Mouse (Mus musculus): ENCODE results near the gene Gm20379.

DNA sequence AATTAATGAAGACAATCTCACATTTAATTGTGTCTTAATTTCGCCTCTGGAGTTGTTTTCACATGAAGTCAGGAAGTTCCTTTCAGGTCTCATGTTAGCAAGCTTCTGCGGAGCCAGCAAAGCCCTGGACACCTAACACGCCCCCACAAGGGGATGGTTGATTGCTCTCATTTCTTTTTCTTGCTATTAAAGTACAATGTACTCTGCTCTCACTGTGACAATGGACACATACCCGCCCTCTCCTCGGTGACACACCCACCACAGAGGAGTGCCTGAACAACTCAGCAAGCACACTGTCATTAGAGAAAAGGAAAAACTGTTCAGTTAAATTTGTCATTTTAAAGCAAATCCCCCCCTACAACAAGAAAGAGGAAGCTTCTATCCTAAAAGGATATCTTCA, 40.6 kb downstream of the Gm20379 start:
- TF ChIP-seq GATA1 (IDR thresholded peaks at IDR 0.05; ENCODE audit: borderline replicate concordance, low read length) (no peak), CTCF (IDR thresholded peaks at IDR 0.05; ENCODE audit: low read depth, low read length) (no peak)

Measured in G1E (cell line).